18 mouse cellular contexts compared by ENCODE assay signal in the genomic region with DNA sequence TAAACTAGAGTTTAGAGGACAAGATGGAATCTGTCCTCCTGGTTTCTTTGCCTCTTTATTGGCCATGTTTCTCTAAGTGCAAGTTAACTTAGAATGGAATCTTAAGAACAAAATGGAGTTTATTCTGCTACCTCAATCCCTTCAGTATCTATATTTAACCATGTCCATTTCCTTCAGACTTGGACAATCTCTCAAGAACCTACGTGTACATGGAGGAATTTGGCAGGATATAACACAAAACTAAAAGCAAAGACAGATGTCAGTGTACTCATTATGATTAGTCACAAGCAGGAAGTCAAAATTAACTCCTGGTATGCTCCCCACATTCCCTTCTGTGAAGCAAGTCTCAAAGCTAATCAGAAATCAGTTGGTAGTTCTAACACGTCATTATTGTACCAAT.
DNase-seq lines count a peak whose midpoint lies in the region.
"Had no signal": no experiment of that assay in that cellular context is flagged by ENCODE, and none has a peak within 500 bp of the region (broad histone marks: within the 10 kb centered on the region; RNA-seq: fewer than 3 reads in every experiment).

No protein-coding gene starts in this region.

- peak; percentile 13 for DNase-seq in heart, adult 8-10 months (ENCODE audit: low spot score)
- DNase-seq in heart, adult 18-20 months, result no peak
- peak; percentile 80 for DNase-seq in 3T3-L1 (ENCODE audit: low read depth, low spot score)
- DNase-seq in brain, adult 2 months (ENCODE audit: low read depth, low spot score), result peak; percentile 5
- peak; percentile 22 for DNase-seq in fibroblast of lung, adult 2 months (ENCODE audit: low read depth)
- no peak for DNase-seq in layer of hippocampus, adult 8-10 months (ENCODE audit: low spot score in 2 of 2)
- DNase-seq in spleen, adult 18-20 months, result no peak
- DNase-seq: adrenal gland, adult 8-10 months; adrenal gland, postnatal 25 days; cerebellum, adult 11 months; cerebellum, adult 2 months; cerebellum, adult 9-11 months; cerebellum, postnatal 36 days; gastrocnemius, adult 2 months; gastrocnemius, postnatal 14 days; heart, adult 11 months; heart, postnatal 36 days; kidney, adult 11 months had no signal

Comparison
In these comparisons a context has a peak if more than half of its experiments do, and no peak if none do; other contexts are left out.
1. DNase-seq: peak in heart, adult 8-10 months (single experiment), 3T3-L1 (single experiment), brain, adult 2 months (single experiment) and fibroblast of lung, adult 2 months (single experiment); none in heart, adult 18-20 months (0 of 2), layer of hippocampus, adult 8-10 months (0 of 2) and spleen, adult 18-20 months (0 of 2).